Mouse (Mus musculus) myocyte (in vitro differentiated cells): Measurements from ENCODE around the gene Slbp.

Experiments used
- CEBPB ChIP-seq: IDR thresholded peaks from 2 replicates; pipeline ENCODE4 v1.6.1; 2011; ENCODE audit warnings: mild to moderate bottlenecking, moderate library complexity; ENCODE audit not compliant: poor library complexity, insufficient read depth, severe bottlenecking
- E2F4 ChIP-seq: IDR thresholded peaks from one replicate; pipeline ENCODE4 v1.6.1; 2011; ENCODE audit warnings: mild to moderate bottlenecking, control low read depth, moderate library complexity; ENCODE audit not compliant: insufficient read depth
- MAX ChIP-seq: IDR thresholded peaks from one replicate; pipeline ENCODE4 v1.6.1; 2011; ENCODE audit warnings: low read depth, mild to moderate bottlenecking, control low read depth
- MYOD1 ChIP-seq, 3 experiments: IDR thresholded peaks; one replicate each; pipeline ENCODE4 v1.6.1; 2011; ENCODE audit warnings: control low read depth in 2 of 3, low read depth in 2 of 3, mild to moderate bottlenecking in 2 of 3, moderate library complexity in 1 of 3; ENCODE audit not compliant: insufficient read length in 2 of 3, control insufficient read depth in 1 of 3
- MYOG ChIP-seq, 3 experiments: IDR thresholded peaks; one replicate each; pipeline ENCODE4 v1.6.1; 2011; ENCODE audit warnings: control low read depth in 2 of 3, low read depth in 2 of 3, mild to moderate bottlenecking in 2 of 3; ENCODE audit not compliant: insufficient read length in 2 of 3, control insufficient read depth in 1 of 3, insufficient read depth in 1 of 3
- POLR2A ChIP-seq: IDR thresholded peaks from one replicate; pipeline ENCODE4 v1.6.1; 2011; ENCODE audit warnings: low read depth, mild to moderate bottlenecking, control low read depth, moderate library complexity; ENCODE audit not compliant: insufficient read length
- POLR2AphosphoS2 ChIP-seq: IDR thresholded peaks from one replicate; pipeline ENCODE4 v1.6.1; 2011; ENCODE audit warnings: low read depth, control low read depth; ENCODE audit not compliant: insufficient read length
- REST ChIP-seq: IDR thresholded peaks from one replicate; pipeline ENCODE4 v1.6.1; 2011; ENCODE audit warnings: mild to moderate bottlenecking, control low read depth, moderate library complexity; ENCODE audit not compliant: insufficient read depth, insufficient read length
- TCF12 ChIP-seq: IDR thresholded peaks from one replicate; pipeline ENCODE4 v1.6.1; 2011; ENCODE audit warnings: mild to moderate bottlenecking, control low read depth; ENCODE audit not compliant: poor library complexity, insufficient read depth, severe bottlenecking
- USF1 ChIP-seq: IDR thresholded peaks from one replicate; pipeline ENCODE4 v1.6.1; 2011; ENCODE audit warnings: low read depth, mild to moderate bottlenecking, control low read depth, moderate library complexity

- TF ChIP-seq POLR2A (no peak), MAX (no peak), MYOD1 (IDR thresholded peaks at IDR 0.05; ENCODE audit: control insufficient read depth in 1 of 3, insufficient read length in 2 of 3, low read depth in 2 of 3) (no peak), CEBPB (no peak), USF1 (no peak), TCF12 (no peak), E2F4 (no peak), MYOG (IDR thresholded peaks at IDR 0.05; ENCODE audit: control insufficient read depth in 1 of 3, insufficient read depth in 1 of 3, insufficient read length in 2 of 3, low read depth in 2 of 3) (no peak), POLR2AphosphoS2 (no peak), REST (no peak)
Measured at GRCm38 (mm10) chr5:33701832-33702231, 49.5 kb upstream of the Slbp start.
